Mouse (Mus musculus): ENCODE data around the gene Asf1b. TPM values are rescaled to one million over a fixed set of nuclear protein-coding genes. Genes with fewer than 3 reads are reported as not detected.

The Asf1b gene
- polyA plus RNA-seq, 1 experiment from 2014 or later: 10.7 TPM

- H3K27ac ChIP-seq: no peak overlapping the region
- no peak overlapping the region for H3K9ac ChIP-seq
- H3K9me3 ChIP-seq (ENCODE audit: control insufficient read depth, low read length): no peaks in the 10 kb centered on the region
- H3K27me3 ChIP-seq (ENCODE audit: control insufficient read depth, insufficient read depth, low read length): no peaks in the 10 kb centered on the region
- DNase-seq (ENCODE audit: low spot score) (no peak), ATAC-seq (ENCODE audit: low FRiP score) (no peak)
- H3K4me1 ChIP-seq (replicated peaks; ENCODE audit: control insufficient read depth, insufficient read depth, low read length): no peaks in the 10 kb centered on the region
- H3K4me3 ChIP-seq (replicated peaks; ENCODE audit: low read length): no peak overlapping the region
- H3K4me2 ChIP-seq (replicated peaks): no peak overlapping the region
- WGBS: 92% methylated on average over 8 of the region's 8 CpGs
- peaks cover 94% of the 10 kb centered on the region for H3K36me3 ChIP-seq (replicated peaks; ENCODE audit: control insufficient read depth, insufficient read depth)
These were observed 32.6 kb upstream of the Asf1b start for GRCm38 (mm10) chr8:83922727-83923126.

DNA sequence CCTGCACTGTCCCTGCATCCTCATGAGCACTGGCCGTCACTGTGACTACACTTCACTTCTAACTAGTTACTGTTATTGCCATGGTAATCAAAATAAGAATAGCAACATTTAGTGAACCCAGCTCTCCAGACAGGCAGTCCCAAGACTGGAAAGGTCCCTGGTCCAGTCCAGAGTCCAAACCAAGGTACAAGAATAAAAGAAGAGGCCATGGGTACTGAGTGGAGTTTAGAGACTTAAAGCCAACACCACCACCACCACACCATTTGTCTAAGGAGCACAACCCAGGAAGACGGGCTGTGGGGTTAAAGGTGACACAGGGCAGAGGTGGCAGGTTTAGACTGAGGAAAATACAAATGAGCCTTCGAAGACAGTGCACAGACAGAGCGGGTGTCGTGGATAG, 30.7 kb upstream of the Asf1b start:
- 87% methylated on average over 5 of the region's 5 CpGs for WGBS
- DNase-seq (ENCODE audit: low spot score) (no peak), ATAC-seq (ENCODE audit: low FRiP score) (no peak)
- no peaks in the 10 kb centered on the region for H3K9me3 ChIP-seq (ENCODE audit: control insufficient read depth, low read length)
- no peaks in the 10 kb centered on the region for H3K27me3 ChIP-seq (ENCODE audit: control insufficient read depth, insufficient read depth, low read length)
- no peaks in the 10 kb centered on the region for H3K4me1 ChIP-seq (replicated peaks; ENCODE audit: control insufficient read depth, insufficient read depth, low read length)
- no peak overlapping the region for H3K4me2 ChIP-seq (replicated peaks)
- H3K27ac ChIP-seq: no peak overlapping the region
- peaks cover 95% of the 10 kb centered on the region for H3K36me3 ChIP-seq (replicated peaks; ENCODE audit: control insufficient read depth, insufficient read depth)
- H3K4me3 ChIP-seq (replicated peaks; ENCODE audit: low read length): no peak overlapping the region
- no peak overlapping the region for H3K9ac ChIP-seq

DNA sequence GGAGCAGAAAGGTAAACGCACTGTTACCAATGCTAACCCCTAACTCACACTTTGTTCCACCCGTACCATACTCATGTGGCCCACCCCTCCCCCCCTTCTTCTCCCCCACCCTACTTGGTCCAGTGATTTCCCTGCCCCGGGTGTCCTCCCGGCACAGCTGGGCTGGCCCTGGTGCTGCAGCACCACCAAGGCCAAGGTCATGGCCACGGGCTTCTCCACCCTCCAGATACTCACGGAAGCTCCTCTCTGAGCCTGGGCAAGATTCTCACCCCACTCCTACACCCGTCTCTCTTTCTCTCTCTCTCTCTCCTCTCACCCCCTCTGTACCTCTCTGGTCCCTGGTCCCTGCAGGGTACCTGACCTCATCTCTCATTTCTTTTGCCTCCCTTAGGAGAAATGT, 29.0 kb upstream of the Asf1b start:
- no peaks in the 10 kb centered on the region for H3K27me3 ChIP-seq (ENCODE audit: control insufficient read depth, insufficient read depth, low read length)
- no peak overlapping the region for H3K9ac ChIP-seq
- no peaks in the 10 kb centered on the region for H3K4me1 ChIP-seq (replicated peaks; ENCODE audit: control insufficient read depth, insufficient read depth, low read length)
- H3K4me2 ChIP-seq (replicated peaks): no peak overlapping the region
- no peak for DNase-seq (ENCODE audit: low spot score)
- no peaks in the 10 kb centered on the region for H3K9me3 ChIP-seq (ENCODE audit: control insufficient read depth, low read length)
- WGBS: 69% methylated on average over 7 of the region's 7 CpGs
- H3K4me3 ChIP-seq (replicated peaks; ENCODE audit: low read length): no peak overlapping the region
- peaks cover 96% of the 10 kb centered on the region for H3K36me3 ChIP-seq (replicated peaks; ENCODE audit: control insufficient read depth, insufficient read depth)
- ATAC-seq (ENCODE audit: low FRiP score): no peak
- no peak overlapping the region for H3K27ac ChIP-seq

- Histone ChIP-seq H3K4me1 (replicated peaks; ENCODE audit: control insufficient read depth, insufficient read depth, low read length) (no peaks in the 10 kb centered on the region), H3K4me2 (replicated peaks) (no peak overlapping the region), H3K4me3 (replicated peaks; ENCODE audit: low read length) (no peak overlapping the region), H3K9me3 (ENCODE audit: control insufficient read depth, low read length) (no peaks in the 10 kb centered on the region), H3K27ac (no peak overlapping the region), H3K27me3 (ENCODE audit: control insufficient read depth, insufficient read depth, low read length) (no peaks in the 10 kb centered on the region), H3K36me3 (replicated peaks; ENCODE audit: control insufficient read depth, insufficient read depth) (peaks cover 100% of the 10 kb centered on the region), H3K9ac (no peak overlapping the region)
- 85% methylated on average over 5 of the region's 5 CpGs for WGBS
- no peak for DNase-seq (ENCODE audit: low spot score)
- ATAC-seq (ENCODE audit: low FRiP score): no peak
These were observed 21.1 kb upstream of the Asf1b start for GRCm38 (mm10) chr8:83934222-83934621.

GRCm38 (mm10) chr8:83934994-83935393, 20.3 kb upstream of the Asf1b start:
- WGBS: 86% methylated on average over 2 of the region's 2 CpGs
- Histone ChIP-seq H3K9me3 (ENCODE audit: control insufficient read depth, low read length) (no peaks in the 10 kb centered on the region), H3K4me1 (replicated peaks; ENCODE audit: control insufficient read depth, insufficient read depth, low read length) (no peaks in the 10 kb centered on the region), H3K27ac (no peak overlapping the region), H3K27me3 (ENCODE audit: control insufficient read depth, insufficient read depth, low read length) (no peaks in the 10 kb centered on the region), H3K36me3 (replicated peaks; ENCODE audit: control insufficient read depth, insufficient read depth) (peaks cover 99% of the 10 kb centered on the region), H3K4me3 (replicated peaks; ENCODE audit: low read length) (no peak overlapping the region), H3K9ac (no peak overlapping the region), H3K4me2 (replicated peaks) (no peak overlapping the region)
- DNase-seq (ENCODE audit: low spot score) (no peak), ATAC-seq (ENCODE audit: low FRiP score) (no peak)

GRCm38 (mm10) chr8:83935435-83935834, 19.9 kb upstream of the Asf1b start:
- Histone ChIP-seq H3K4me3 (replicated peaks; ENCODE audit: low read length) (no peak overlapping the region), H3K27ac (no peak overlapping the region), H3K36me3 (replicated peaks; ENCODE audit: control insufficient read depth, insufficient read depth) (peaks cover 99% of the 10 kb centered on the region), H3K9me3 (ENCODE audit: control insufficient read depth, low read length) (no peaks in the 10 kb centered on the region), H3K4me1 (replicated peaks; ENCODE audit: control insufficient read depth, insufficient read depth, low read length) (no peaks in the 10 kb centered on the region), H3K4me2 (replicated peaks) (no peak overlapping the region), H3K27me3 (ENCODE audit: control insufficient read depth, insufficient read depth, low read length) (no peaks in the 10 kb centered on the region), H3K9ac (no peak overlapping the region)
- DNase-seq (ENCODE audit: low spot score): no peak
- WGBS: 93% methylated on average over 8 of the region's 8 CpGs
- no peak for ATAC-seq (ENCODE audit: low FRiP score)

- DNase-seq (ENCODE audit: low spot score) (no peak), ATAC-seq (ENCODE audit: low FRiP score) (no peak)
- H3K4me3 ChIP-seq (replicated peaks; ENCODE audit: low read length): no peak overlapping the region
- no peaks in the 10 kb centered on the region for H3K9me3 ChIP-seq (ENCODE audit: control insufficient read depth, low read length)
- no peaks in the 10 kb centered on the region for H3K27me3 ChIP-seq (ENCODE audit: control insufficient read depth, insufficient read depth, low read length)
- H3K4me1 ChIP-seq (replicated peaks; ENCODE audit: control insufficient read depth, insufficient read depth, low read length): no peaks in the 10 kb centered on the region
- no peak overlapping the region for H3K27ac ChIP-seq
- 97% methylated on average over 7 of the region's 7 CpGs for WGBS
- no peak overlapping the region for H3K4me2 ChIP-seq (replicated peaks)
- H3K9ac ChIP-seq: no peak overlapping the region
- peaks cover 78% of the 10 kb centered on the region for H3K36me3 ChIP-seq (replicated peaks; ENCODE audit: control insufficient read depth, insufficient read depth)
These were observed 17.7 kb upstream of the Asf1b start for GRCm38 (mm10) chr8:83937645-83938044.

DNA sequence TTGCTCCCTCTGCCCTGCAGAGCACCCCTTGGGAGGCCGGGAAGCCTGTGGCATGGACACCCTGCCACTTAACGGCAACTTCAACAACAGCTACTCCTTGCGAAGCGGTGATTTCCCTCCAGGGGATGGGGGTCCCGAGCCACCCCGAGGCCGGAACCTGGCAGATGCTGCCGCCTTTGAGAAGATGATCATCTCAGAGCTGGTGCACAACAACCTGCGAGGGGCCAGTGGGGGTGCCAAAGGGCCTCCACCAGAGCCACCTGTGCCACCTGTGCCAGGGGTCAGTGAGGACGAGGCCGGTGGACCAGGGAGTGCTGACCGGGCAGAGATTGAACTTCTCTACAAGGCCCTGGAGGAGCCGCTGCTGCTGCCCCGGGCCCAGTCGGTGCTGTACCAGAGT, 17.0 kb upstream of the Asf1b start:
- Histone ChIP-seq H3K36me3 (replicated peaks; ENCODE audit: control insufficient read depth, insufficient read depth) (peaks cover 71% of the 10 kb centered on the region), H3K9me3 (ENCODE audit: control insufficient read depth, low read length) (no peaks in the 10 kb centered on the region), H3K9ac (no peak overlapping the region), H3K4me3 (replicated peaks; ENCODE audit: low read length) (no peak overlapping the region), H3K4me1 (replicated peaks; ENCODE audit: control insufficient read depth, insufficient read depth, low read length) (no peaks in the 10 kb centered on the region), H3K27ac (no peak overlapping the region), H3K4me2 (replicated peaks) (no peak overlapping the region), H3K27me3 (ENCODE audit: control insufficient read depth, insufficient read depth, low read length) (no peaks in the 10 kb centered on the region)
- WGBS: 90% methylated on average over 15 of the region's 15 CpGs
- DNase-seq (ENCODE audit: low spot score) (no peak), ATAC-seq (ENCODE audit: low FRiP score) (no peak)

- H3K9me3 ChIP-seq (ENCODE audit: control insufficient read depth, low read length): no peaks in the 10 kb centered on the region
- DNase-seq (ENCODE audit: low spot score): no peak
- H3K4me1 ChIP-seq (replicated peaks; ENCODE audit: control insufficient read depth, insufficient read depth, low read length): no peaks in the 10 kb centered on the region
- H3K4me2 ChIP-seq (replicated peaks): no peak overlapping the region
- no peak overlapping the region for H3K27ac ChIP-seq
- H3K4me3 ChIP-seq (replicated peaks; ENCODE audit: low read length): no peak overlapping the region
- ATAC-seq (ENCODE audit: low FRiP score): no peak
- 70% methylated on average over 6 of the region's 6 CpGs for WGBS
- no peaks in the 10 kb centered on the region for H3K27me3 ChIP-seq (ENCODE audit: control insufficient read depth, insufficient read depth, low read length)
- H3K36me3 ChIP-seq (replicated peaks; ENCODE audit: control insufficient read depth, insufficient read depth): peaks cover 42% of the 10 kb centered on the region
- no peak overlapping the region for H3K9ac ChIP-seq
These were observed 14.1 kb upstream of the Asf1b start for GRCm38 (mm10) chr8:83941066-83941677.

- no peak for DNase-seq (ENCODE audit: low spot score)
- WGBS: 80% methylated on average over 1 of the region's 1 CpGs
These were observed 12.9 kb upstream of the Asf1b start for GRCm38 (mm10) chr8:83942446-83942845.

More at GRCm38 (mm10) chr8:83942446-83942845, 12.9 kb upstream of the Asf1b start:
- no peak for ATAC-seq (ENCODE audit: low FRiP score)
- Histone ChIP-seq H3K27me3 (ENCODE audit: control insufficient read depth, insufficient read depth, low read length) (no peaks in the 10 kb centered on the region), H3K9me3 (ENCODE audit: control insufficient read depth, low read length) (no peaks in the 10 kb centered on the region), H3K4me2 (replicated peaks) (no peak overlapping the region), H3K4me1 (replicated peaks; ENCODE audit: control insufficient read depth, insufficient read depth, low read length) (no peaks in the 10 kb centered on the region), H3K27ac (no peak overlapping the region), H3K9ac (no peak overlapping the region), H3K36me3 (replicated peaks; ENCODE audit: control insufficient read depth, insufficient read depth) (peaks cover 30% of the 10 kb centered on the region), H3K4me3 (replicated peaks; ENCODE audit: low read length) (no peak overlapping the region)

Data from hindbrain, embryonic 14.5 days (tissue).